Mouse (Mus musculus): ENCODE data around the gene Ccpg1. TPM values are rescaled to one million over a fixed set of nuclear protein-coding genes. Genes with fewer than 3 reads are reported as not detected.

Ccpg1 gene
- total RNA-seq (2021) (100 to 1,000 TPM; 135 to 141 TPM), polyA plus RNA-seq (2012; rRNA removed) (8.3 and 11.3 TPM in 2 replicates)
- long read RNA-seq, transcript Ccpg1-201 (9 exons, 3,151 nt) = minor isoform, 22 of 127 reads
- long read RNA-seq, transcript Ccpg1-202 (9 exons, 2,969 nt) = minor isoform, 29 of 127 reads
- long read RNA-seq, transcript Ccpg1-208 (8 exons, 2,939 nt) = major isoform, 60 of 127 reads
- long read RNA-seq, partial matches to known transcripts = 5 of 127 reads
- long read RNA-seq, other reads (novel, unspliced or antisense) = 4 of 127 reads

GRCm38 (mm10) chr9:72985250-72986220, at the start of gene Ccpg1, which contains the start of gene Ccpg1os:
Ccpg1 (plus strand) TSS chr9:72985429.
Ccpg1os (minus strand) TSS chr9:72985382.
- DNase-seq = peak; percentile 97

DNA sequence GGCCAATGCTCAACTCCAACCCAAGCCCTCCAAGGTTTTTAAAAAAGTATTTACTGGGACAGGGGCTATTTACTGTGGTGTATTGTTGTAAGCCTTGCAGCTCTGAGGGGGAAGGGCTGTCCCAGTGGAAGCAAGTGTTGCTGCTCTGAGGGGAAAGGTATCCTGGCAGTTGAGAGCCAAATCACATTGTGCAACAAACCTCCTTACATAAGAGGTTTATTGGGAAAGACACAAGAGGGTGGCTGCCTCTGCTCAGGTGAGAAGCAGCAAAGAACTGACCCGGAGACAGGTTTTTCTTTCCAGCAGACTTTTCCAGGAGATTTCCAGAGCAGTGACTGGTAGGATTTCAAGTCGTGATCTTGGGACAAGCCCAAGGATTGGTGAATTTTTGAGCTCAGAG, 48.9 kb upstream of the Ccpg1 start:
- DNase-seq = no peak

DNA sequence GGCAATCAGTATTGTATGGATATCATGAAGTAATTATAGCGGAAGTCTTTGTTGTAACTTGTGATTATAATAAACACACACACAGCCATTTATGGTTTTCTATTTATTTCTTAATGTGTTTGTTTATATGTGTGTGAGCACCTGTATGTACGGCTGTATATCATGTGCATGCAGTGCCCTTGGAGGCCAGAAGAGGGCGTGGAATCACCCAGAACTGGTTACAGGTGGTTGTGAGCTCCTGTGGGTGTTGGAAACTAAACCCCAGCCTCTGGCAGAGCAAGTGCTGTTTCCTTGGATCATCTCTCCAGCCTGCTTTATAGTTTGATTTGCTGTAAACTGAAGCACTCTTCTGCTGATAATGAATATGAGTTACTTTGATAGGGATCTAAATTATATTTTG, 41.8 kb upstream of the Ccpg1 start:
- no peak for DNase-seq

DNA sequence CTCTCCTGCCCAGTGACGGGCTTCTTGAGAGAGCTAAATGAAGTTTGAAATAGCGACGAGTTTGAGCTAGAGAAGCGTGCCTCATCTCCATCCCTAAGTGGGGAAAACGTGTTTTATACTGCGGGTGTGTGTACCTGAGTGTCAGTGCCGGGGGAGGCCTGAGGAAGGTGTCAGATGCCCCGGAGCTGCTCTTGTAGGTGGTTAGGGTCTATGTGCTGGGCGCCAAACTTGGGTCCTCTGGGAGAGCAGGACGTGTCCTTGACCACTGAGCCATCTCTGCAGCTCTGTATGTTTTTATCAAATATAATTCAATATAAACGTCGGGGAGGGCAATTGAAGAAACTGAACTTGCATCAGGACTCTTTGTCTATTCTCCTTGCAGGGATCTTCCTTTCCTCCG, 40.9 kb upstream of the Ccpg1 start:
- no peak for DNase-seq

DNA sequence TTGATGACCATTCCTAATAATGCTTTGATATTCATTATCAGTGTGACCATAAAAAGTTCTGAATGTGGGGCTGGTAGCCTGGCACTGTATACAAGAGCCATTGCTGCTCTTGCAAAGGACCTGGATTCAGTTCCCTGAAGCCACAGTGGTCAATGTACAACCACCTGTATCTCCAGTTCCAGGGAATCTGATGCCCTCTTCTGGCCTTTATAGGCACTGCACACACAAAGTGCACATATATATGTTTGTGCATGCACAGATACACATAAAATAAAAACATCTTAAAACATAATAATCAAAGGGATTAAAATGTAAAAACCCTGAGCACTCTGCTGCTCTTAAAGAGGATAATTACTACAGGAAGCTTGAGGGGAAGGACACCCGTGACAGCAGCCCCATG, 38.2 kb upstream of the Ccpg1 start:
- DNase-seq = no peak

DNA sequence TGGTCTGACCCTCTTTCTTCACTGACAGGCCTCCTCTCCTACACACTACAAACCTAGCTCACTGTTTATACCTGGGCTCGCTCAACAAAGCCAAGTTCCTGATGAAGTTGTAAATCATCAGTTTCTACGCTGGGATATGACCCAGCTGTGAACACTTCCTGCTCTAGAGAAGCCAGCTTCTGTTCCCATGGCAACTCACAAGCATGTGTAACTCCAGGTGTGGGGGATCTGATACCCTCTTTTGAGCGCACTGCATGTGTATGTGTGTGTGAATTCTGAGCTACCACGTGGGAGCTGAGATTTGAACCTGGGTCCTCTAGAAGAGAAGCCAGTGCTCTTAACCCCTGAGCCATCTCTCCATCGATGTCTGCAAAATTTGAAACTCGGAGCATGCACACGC, 35.7 kb upstream of the Ccpg1 start:
- DNase-seq = no peak

- DNase-seq = peak; percentile 22
Observed at GRCm38 (mm10) chr9:72954746-72955145, 30.5 kb upstream of the Ccpg1 start.

- peak; percentile 34 for DNase-seq
Observed at GRCm38 (mm10) chr9:72955546-72955945, 29.7 kb upstream of the Ccpg1 start.

- DNase-seq = peak; percentile 85
Observed at GRCm38 (mm10) chr9:72958521-72959450, 26.4 kb upstream of the Ccpg1 start, which contains the start of the genes Dyx1c1 and Gm44503. Dyx1c1 (plus strand) TSS chr9:72958785. Gm44503 (plus strand) TSS chr9:72958852.

- no peak for DNase-seq
Observed at GRCm38 (mm10) chr9:72961346-72961745, 23.9 kb upstream of the Ccpg1 start.

DNA sequence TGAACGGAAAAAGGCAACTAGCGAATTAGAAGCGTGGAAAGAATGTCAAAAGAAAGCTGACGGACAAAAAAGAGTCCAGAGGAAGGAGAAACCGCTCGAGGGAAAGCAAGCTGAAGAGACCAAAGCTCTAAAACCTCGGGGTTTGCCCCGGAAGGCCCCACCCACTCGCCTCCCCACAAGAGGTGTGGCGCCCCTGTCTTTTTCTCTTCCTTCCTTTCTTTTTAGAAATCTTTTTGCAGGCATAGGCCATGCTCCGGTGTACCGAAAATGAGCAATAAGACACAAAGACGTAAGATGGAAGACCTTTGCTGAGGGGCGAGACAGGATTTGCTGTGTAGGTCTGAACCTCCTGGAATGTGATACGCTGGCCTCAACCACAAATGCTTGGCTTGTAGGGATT, 23.3 kb upstream of the Ccpg1 start:
- DNase-seq = no peak

DNA sequence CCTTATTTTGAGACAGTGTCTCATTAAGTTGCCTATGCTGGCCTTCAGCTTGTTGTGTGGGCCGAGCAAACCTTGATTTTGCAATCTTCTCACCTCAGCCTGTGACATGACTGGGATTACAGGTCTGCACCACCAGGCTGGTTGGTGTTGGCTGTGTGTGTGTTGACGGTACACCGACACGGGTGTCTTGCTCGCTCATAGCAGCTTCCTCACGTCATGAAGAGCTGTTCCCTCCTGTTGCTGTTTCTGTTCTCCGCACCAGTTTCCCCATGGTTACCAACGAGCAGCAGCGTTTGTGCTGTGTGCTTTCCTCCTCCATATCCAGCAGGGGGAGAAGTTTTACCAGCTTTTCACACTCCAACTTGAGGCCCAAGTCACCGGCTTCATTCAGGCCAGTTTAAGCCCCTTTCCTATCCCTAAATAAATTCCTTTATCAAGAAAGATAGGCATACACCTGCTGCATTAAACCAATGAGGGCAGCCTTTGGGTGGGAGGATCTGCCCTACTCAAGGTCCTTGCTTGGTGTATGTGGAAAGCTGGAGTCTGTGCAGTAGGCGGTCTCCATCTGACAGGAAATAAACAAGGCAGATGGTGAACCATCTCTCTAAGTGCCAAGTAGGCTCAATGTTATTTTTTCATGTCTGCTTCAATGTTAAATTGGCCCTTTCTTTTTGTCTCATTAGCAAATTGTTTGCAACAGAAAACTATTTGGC, 16.7 kb upstream of the Ccpg1 start:
- DNase-seq = peak; percentile 67

GRCm38 (mm10) chr9:72969874-72970273, 15.4 kb upstream of the Ccpg1 start:
- DNase-seq = no peak

- DNase-seq = no peak
Observed at GRCm38 (mm10) chr9:72972435-72972834, 12.8 kb upstream of the Ccpg1 start.

DNA sequence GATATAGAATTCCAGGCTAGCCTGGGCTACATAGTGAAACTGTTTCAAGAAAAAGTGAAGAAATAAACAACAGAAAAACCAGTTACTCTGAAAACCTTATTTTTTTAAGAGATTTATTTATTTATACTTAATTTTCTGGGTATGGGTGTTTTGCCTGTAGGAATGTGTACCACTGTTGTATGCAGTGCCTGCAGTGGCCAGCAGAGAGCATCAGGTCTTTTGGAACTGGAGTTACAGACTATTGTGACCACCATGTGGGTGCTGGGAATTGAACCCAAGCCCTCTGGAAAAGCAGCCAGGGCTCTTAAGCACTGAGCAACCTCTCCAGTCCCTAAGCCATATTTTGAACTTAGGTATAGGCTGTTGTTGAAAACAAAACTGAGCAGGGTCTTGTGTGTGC, 12.2 kb upstream of the Ccpg1 start:
- DNase-seq = no peak

DNA sequence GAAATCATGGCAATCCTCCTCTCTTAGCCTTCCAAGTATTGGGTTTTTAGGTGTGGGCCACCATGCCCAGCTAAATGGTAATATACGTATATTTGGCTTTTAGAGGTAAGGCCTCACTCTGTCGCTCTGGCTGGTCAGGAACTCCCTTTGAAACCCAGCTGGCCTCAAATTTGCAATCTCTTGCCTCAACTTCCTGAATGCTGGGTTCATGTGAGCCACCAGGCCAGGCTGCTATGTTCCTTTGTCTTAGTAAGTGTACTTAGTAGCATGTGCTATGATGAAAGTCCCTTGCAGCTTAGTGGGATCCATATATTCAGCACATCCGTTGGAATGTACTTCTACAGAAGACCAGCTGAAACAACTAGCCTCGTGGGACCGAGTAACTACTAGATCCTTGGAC, 10.5 kb upstream of the Ccpg1 start:
- no peak for DNase-seq

DNA sequence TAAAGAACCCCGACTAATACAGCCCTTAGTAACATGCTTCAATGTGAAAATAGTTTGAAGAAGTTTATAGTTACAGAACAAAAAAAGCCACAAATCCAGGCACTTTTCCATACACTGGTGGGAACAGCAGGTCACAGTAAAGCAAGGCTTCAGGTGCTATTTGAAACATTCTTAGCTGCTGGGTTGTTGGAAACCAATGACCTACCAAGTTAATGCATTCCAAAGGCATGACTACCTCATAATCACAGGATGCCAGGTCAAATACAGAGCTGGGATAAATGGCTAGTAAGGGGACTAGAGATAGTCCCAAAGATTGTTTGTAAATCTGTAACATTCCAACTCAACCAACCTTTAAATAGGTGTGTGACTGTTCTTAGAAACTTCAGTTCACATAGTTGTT, 10.0 kb upstream of the Ccpg1 start:
- no peak for DNase-seq

GRCm38 (mm10) chr9:72983066-72983465, 2.2 kb upstream of the Ccpg1 start:
- no peak for DNase-seq

DNA sequence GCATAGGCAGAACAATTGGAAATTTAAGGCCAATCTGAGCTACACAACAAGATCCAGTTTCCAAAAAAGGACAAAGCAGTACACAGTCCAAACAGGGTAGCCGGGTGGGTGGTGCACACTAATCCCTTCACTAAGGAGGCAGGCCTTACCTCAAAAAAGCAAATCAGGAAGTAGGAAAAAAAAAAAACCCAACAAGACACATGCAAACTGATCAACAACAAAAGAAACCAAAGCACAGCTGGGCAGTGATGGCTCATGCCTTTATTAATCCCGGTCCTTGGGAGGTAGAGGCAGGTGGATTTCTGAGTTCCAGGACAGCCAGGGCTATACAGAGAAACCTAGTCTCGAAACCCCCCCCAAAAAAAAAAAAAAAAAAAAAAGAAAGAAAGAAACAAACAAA, 2.5 kb downstream of the Ccpg1 start:
- DNase-seq = no peak

DNA sequence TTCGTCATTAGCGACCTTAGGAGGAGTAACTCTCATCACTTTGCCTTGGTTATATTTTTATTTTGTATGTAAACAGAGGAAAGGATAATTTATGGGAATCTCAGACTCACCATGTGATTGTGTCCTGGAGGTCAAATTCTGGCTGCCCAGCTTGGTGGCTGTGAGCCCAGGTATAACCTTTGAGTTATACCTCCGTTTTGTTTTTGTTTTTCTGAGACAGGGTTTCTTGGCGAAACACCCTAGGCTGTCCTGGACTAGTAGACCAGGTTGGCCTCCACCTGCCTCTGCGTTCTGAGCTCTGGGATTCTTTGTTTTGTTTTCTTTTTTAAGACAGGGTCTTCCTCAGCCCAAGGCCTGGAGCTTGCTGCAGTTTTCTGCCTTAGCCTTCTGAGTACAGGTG, 3.5 kb downstream of the Ccpg1 start:
- DNase-seq = no peak

DNA sequence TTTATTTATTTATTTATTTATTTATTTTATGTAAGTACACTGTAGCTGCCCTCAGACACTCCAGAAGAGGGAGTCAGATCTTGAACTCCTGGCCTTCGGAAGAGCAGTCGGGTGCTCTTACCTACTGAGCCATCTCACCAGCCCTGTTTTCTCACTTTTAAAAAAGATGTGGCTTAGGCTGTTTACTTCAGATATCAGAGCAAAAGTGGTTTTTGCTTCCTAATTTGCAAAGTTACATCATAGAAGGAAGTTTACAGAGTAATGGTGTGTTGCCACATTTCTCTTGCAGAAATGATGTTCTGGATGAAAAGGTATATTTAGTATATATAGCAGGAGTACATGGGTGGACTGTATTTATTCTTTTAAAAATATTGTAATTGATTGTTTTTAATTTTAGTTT, 6.2 kb downstream of the Ccpg1 start:
- no peak for DNase-seq

All from adrenal gland, adult 2 months (tissue).